Mouse (Mus musculus) cerebellum, adult 8-10 months (tissue): ENCODE data around the gene Robo4.

Experiments used
- DNase-seq: peaks from one replicate; pipeline ENCODE4 v3.0.0; 2022

Robo4 gene

DNA sequence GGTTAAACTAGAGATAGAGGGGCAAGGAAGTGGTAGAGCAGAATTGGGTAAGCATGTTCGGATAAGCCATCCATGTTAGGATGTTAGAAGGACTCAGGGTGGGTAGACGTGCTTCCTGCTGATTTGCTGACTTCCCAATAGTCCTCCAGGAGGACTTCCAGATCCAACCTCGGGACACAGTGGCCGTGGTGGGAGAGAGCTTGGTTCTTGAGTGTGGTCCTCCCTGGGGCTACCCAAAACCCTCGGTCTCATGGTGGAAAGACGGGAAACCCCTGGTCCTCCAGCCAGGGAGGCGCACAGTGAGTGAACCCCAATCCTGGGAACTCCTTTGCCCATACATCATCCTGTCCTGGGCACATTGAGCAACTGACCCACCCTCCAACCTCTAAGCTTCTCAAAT is 1.3 kb downstream of the Robo4 start:
- no peak for DNase-seq

DNA sequence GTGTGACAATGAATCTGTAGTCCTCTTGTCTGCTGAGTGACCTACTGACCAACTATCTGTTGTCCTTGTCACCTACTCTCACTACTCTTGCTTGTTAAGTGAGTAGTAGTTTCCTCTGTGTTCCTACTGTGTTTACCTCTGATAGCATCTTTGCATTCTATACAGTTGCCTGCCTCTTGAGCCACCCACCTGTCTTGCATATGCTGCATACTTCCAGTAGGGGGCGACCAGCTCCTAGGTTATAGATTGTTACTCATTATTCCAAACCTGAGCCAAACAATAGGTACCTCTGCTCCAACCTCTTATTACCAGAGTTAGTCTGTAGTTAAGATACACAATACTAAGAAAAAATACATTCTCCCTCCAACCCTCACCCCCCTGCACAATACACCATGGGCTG is 4.7 kb downstream of the Robo4 start:
- peak; percentile 24 for DNase-seq

DNA sequence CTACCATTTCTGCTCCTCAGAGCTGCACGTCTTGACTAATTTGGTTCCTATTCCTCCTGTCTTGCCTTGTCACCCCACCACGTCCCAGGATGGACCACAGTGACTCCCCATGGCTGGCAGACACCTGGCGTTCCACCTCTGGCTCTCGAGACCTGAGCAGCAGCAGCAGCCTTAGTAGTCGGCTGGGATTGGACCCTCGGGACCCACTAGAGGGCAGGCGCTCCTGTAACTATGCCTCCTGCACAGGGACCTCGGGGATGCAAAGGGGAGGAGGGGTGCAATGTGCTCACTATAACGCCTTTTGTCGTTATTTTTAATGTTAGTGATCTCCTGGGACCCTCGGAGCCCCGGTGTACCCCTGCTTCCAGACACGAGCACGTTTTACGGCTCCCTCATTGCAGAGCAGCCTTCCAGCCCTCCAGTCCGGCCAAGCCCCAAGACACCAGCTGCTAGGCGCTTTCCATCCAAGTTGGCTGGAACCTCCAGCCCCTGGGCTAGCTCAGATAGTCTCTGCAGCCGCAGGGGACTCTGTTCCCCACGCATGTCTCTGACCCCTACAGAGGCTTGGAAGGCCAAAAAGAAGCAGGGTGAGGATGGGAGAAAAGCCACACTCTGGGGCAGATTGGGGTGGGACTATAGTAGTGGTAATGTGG is 6.3 kb downstream of the Robo4 start:
- no peak for DNase-seq

DNA sequence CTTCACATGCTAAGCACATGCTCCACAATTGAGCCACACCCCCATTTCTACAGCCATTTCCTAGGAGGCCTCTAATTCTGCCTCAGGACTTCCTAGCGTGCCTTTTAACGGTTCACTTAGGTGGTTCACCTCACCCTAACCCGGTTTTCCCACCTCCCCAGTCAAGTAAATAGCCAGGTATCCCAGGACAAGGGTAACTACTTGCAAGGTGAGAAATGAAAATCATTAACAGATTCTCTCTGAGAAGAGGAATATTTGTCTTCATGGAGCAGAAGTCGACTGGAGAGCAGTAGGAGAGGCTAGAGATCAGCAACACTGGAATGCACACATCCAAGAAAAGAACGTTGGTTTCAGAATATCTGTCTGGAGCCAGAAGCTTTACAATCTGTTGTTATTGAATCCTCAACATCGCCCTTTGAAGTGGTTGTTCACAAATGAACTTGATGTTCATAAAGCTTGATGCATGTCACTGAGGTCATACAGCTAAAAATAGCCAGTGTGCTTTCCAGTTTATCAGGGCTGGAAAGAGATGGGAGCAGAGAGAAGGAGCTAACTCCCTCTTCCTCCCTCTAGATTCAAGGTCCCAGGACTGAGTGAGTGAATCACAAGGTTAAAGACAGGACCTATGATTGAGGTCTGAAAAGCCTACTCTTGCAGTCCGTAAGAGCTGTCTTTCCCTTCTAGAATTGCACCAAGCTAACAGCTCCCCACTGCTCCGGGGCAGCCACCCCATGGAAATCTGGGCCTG is 8.2 kb downstream of the Robo4 start:
- DNase-seq, result no peak

DNA sequence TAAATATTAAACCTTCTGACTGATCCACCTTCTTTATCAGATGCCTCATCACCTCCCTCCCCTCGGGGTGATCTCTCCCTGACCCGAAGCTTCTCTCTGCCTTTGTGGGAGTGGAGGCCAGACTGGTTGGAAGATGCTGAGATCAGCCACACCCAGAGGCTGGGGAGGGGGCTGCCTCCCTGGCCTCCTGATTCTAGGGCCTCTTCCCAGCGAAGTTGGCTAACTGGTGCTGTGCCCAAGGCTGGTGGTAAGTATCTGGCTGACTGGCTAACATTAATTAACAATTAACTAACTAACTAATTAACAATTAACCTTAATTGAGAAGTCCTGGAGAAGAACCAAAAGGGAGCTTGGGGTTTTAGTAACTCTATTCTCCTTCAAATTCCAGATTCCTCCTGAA is 11.3 kb downstream of the Robo4 start:
- no peak for DNase-seq

DNA sequence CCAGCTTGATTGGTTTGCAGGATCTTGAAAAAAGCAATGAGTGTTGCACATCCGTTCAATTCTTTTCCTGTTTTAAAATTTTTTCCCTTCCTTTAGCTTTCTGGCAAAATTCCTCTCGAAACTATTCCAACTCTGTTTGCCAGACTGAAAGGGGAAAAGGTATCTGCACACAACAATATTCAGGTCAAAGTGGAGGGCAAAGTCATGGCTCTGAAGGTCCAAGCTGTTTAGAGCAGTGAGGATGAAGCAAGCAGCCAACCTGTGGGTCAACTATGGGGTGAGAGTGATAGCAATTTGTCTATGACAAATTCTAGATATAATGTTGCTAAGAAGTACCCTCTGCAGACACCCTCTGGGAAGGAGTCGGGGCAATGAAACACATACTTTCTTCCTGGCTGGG is 13.0 kb downstream of the Robo4 start:
- no peak for DNase-seq

DNA sequence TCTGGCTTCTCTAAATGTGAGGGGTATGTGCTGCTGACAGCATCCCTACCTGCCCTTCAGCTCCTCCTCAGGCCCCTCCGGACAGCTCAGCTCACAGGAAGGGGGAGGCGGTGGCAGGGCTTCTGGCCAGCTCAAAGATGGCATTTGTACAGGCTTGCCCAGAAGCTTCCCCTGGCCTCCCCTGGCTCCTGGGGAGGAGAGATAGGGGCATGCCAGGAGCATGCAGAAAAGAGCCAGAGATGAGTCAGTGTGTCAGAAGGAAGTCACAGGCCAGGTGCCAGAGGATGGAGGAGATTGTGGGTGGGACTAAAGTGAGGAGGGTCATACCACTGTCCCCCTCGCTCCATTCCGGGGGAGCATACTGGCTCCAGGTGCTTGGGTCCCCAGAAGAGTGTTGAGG is 17.1 kb downstream of the Robo4 start:
- DNase-seq, result peak; percentile 28

DNA sequence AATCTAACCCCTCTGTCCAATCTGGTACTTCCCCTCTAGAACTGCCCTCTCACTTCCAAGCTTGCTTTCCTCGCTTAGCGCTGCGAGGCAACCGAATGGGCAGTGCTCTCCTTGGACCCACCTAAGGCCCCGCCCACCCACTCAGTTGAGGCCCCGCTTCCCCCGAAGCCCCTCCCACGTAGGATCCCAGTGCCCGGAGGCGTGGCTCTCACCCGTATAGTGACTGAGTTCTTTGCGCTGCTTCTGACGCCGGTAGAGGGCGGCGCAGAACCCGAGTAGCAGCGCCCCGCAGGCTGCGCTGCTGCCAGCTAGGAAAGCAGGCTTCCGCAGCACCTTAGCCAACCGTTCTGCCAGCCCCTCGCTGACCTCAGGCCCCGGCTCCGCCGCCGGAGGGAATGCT is 19.0 kb downstream of the Robo4 start:
- peak; percentile 49 for DNase-seq

DNA sequence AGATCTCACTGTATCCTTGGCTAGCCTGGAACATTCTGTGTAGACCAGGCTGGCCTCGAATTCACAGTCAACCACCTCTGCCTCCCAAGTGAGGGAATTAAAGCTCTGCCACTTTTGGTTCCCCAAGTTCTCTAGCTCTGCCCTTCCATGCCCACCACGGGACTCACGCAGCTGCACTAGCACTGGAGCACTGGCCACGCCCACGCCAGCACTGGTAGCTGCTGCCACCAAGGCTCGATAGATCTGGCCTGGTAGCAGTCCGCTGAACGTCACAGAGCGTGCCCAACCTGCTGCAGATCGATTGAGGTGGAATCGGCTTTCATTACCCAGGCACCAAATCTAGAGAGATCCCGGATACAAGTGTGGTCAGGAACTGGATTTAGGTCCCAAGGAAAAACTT is 19.5 kb downstream of the Robo4 start:
- DNase-seq, result no peak

DNA sequence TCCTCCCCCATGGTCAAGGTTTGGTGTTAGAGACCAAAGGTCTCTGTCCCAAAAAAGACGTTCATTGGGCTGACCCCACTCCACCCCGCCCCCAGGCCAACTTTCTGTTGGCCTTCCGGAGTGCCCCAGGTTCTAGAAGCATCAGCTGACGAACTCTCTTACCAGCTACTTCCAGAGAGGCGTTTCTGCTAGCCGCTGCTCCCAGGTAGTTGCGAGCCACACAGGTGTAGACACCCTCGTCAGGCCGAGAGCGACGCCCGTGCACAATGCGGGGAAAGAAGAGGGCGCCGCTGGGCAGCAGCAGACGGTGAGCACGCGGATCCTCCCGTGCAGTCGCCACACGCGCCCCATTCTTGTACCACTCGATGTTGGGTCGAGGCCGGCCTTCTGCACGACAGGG is 27.6 kb downstream of the Robo4 start:
- no peak for DNase-seq

DNA sequence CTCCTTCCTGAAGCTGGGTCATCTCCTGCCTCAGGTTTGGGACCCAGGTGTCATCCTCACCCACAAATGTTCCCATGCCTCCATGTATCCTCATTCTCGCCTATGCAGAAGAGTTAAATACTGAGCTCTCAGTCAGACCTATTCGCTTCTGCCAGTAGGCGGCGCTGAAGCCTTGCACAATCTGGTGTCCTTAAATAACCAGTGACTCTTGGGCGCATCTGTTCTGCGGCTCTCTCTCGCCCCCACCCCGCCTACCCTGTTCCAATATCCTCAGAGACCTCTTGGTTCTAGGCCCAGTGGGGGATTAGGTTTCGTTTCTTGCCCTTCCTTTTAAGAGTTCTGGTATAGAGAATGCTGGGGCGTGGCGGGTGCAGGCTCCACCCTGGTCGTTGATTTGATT is 28.9 kb downstream of the Robo4 start:
- peak; percentile 77 for DNase-seq

DNA sequence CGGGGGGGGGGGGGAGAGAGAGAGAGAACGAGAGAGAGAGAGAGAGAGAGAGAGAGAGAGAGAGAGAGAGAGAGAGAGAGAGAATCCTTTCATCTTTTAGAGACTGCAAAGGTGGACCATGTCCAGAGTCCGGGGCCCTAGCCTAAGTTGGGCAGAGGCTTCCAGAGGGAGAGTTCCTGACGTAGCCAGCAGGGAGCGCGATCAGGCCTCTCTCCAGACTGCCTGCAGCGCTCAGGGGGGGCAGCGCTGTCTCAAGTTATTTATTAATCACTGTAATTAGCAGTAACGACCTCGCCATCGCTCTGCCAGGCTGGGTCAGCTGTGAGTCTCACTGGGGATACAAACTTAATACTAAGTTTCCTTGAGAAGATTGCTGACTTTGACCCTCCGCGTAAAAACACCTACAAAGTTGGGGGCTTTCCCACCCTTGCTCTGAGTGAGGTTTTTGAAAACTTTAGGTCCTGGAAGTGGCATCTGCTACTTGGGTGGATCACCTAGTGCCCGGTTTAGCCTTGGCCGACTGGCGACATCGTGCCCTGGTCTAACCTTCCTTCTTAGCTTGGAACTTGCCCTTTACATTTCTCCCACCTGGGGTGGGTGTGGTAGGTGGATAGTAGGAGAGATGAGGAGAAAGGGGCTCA is 30.4 kb downstream of the Robo4 start:
- DNase-seq, result no peak

DNA sequence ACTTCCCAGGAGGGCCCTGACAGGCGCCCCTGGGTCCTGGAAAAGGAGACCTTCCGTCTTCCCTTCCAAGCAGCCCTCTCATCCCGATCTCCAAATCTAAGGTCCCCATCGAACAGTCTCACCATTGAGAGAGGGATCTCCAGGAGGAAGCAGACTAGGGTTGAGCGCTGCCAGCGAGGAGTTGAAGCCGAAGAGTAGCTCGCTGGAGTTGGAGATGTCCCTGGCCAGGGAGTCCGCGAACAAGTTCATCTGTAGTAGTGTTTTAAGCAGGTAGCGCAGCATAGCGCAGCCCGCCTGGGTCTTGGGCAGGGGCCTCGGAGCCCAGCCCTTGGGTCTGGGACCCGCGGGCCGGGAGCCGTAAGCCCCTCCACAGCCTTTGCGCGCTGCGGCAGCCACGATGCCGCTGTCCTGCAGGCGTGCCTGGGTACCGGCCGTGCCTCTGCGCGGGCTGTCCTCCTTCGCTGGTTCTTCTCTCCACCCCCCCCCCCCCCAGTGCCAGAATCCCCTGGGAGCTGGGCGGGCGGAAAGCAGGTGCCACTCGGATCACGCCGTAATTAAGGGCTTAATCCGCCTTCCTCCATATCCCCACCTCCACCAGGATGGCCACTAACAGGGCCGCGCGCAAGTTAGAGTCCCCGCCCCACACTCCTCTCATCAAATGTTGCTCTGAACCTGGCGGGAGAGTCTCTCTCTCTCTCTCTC is 31.2 kb downstream of the Robo4 start, which contains the start of gene Robo3:
Gene Robo3 (minus strand): TSS at position 527 of the 702 bp plus-strand sequence.
- DNase-seq, result no peak

DNA sequence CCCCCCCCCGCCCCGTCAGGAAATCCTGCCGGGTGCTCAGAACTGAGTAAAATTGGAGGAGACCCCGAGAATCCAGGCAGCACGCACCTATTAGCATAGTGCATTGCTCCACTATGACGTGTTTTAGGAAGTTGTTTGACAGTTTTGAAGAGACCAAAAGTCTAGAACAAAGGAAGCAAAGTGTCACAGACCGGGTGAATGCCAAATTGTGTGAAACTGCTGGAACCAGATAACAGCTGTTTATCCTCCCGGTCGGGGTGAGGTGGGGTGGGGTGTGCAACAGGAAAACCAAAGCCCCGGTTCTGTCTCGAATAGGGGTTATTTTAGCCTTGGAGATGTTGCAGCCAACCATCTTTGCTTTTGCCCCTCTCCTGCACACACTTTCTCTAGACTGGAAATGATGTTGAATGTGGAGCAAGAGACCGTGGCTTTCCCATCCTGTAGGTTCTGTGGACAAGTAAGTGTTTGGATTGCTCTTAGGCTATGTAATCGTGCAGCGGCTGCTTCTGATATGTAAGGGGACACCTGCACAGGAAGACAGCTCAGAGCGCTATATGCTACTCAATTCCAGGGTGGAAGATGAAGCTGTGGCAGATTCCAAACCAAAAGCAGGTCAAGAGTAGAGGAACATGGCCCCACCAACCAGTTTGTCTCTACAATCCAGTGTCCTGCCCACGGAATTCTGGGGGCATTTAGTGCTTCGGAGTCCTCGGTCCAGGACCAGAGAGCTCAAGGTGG is 32.3 kb downstream of the Robo4 start:
- no peak for DNase-seq

DNA sequence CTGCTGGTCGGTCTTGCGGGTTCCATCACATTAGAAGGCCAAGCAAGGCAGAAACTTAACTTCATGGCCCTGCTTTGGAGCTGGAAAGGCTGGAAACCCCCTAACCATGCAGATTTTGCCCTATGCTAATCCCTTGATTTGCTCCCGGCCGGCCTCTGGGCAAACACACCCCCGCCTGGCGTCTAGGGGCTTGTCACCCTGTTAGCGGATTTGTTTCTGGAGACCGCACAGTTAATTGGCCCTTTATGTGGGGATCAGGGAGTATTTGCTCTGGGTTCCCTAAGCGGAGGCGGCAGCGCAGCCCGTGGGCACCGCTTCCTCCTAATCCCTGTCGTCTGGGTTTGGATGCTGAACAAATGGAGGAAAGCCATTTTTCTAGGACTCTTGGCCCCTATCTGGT is 33.2 kb downstream of the Robo4 start:
- no peak for DNase-seq

DNA sequence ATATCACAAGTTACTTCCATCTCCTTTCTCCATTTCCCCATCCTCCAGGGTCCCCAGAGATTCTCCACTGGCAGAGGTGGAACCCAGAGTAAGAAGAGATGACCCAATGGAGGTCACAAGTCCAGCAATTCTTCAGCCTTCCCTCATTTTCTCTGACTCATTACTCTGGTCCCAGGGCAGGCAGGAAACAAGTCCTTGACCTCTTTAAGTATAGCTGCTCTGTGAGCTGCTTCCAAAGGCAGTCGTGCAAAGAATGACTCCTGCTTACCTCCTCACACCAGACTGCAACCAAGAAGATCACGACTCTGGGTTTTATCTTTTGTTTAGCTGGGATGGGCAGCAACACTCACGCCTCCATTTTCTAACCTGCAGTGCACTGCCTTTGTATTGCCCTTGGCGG is 33.9 kb downstream of the Robo4 start:
- DNase-seq, result no peak

DNA sequence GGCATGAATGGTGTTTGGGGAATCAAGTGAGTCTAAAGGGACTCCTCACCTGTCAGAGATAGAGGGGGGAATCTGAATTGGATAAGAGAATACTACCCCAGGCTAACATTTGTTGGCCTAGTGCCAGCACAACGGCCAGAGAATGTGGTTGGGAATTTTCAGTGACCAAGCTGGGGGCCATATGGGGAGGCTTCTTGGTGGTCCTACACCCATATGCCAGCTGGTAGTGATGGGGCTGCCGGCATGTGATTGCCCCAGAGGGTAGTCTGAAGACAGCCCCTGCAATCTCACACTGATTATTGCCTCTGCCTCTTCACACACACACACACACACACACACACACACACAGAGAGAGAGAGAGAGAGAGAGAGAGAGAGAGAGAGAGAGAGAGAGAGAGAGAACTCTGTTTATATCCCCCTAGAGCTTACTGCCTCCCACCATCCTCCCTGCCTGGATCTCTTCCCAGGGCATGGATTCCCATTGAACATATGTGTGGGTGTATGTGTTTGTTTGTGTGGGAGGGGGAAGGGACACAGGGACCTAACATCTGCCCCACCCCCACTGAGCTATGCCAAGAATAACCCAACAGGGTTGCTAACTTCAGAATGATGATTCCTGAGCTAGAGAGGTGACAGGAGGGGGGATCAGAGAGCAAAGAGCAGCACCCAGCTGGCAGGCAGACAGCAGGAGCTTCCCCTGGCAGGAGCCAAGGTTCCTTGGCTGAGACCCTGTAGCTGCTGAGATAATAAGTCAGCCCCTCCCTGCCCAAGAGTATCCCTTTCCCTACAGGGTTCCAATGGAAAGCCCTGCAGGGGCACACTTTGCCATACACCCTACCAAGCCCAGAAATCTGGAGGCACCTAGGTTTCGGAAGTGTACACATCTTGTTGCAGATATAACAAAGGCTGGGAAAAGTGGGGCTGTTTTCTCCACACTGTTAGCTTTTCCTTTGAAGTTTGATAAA is 36.4 kb downstream of the Robo4 start:
- DNase-seq, result no peak

DNA sequence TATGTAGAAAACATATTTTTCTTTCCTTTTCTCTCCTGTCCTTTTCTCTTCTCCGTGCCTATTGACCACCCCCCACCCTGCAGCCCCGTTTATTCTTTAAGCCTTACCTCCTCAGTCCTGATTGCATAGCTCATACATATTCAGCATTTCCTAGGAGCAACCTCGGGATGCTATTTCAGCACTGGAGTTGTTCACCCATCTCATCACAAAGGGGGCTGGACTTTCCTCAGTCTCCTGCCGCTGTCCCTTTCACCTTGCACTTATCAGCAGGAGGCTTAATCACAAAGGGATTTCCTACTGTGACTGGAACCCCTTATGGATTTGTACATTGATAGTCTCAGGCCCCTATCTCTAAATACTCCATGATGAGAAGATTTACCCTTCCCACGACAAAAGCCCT is 50.7 kb downstream of the Robo4 start:
- no peak for DNase-seq

DNA sequence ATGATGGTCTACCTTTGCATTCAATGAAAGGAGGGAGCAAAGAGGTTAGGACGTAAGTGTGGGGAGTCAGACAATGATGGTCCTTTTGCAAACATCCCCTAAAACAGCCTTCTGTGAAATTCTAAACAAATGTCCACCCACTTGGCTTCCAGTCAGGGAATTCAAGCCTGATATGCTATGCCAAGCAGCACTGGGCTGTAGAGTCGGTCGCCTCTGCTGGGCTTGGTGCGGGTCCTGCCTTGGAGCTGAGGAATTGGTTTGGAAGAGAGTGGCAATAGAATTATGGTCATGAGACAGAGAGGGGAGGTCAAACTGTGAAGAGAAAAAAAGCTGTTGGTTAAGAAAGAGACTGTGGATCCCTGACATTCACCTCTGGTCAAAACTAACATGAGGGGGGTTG is 51.6 kb downstream of the Robo4 start:
- no peak for DNase-seq

DNA sequence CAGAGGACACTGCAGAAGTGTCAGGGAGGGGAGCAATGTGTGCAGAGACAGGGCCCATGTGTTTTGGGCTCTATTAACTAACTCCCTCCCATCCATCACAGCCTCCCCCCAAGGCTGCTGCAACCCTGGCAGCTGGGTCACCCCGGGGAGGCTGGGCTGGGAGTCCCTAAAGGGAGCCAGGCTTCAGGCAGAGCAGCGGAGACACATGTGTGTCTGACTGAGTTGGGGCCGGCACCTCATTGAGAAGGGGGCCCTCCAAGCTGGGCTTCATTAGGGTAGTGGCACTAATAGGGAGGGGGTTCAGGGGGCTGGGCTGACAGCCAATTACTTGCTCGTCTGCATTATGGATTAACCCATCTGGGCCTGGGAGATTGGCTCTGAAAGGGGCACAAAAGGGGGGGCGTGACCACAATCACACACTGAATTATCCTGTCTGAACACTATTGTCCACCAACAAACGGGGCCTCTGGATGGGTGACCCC is 52.4 kb downstream of the Robo4 start:
- DNase-seq, result no peak

DNA sequence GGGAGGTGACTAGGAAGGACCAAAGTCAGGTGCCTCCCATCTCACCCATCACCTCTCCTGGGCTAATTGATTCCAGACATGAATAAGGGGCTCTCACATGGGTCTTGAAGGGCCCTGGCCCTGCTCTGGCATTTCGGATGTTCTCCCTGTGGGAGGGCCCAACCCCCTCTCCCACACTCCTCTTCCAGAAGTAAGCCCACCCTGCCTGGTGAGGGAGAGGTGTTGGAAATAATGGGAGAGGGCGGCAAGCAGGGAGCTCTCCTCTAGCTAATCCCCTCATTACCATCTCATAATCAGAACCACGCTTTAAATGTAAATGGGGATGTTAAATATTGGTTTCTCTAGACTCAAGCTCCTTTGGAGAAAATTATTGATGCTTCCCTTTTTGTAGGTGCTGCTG is 53.3 kb downstream of the Robo4 start:
- DNase-seq, result no peak

DNA sequence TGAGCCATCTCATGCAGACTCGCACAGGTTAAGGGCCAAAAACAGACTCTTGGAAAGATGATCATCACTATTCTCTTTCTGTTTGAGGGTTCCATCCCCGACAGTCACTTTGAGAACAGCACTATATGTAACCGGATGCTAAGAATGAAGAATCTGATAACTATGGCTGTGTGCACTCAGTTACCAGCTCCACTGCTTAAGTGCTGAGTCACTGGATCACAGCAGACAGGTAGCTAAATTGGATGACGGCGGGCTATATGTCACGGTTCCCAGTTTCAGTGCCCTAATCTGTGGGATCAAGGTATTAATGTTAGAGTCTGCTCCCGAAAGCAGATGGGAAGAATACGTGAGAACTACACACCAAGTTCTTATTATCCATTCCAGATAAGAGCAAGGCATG is 54.2 kb downstream of the Robo4 start:
- no peak for DNase-seq
